Mouse (Mus musculus) cerebellum, adult 2 months (tissue): ENCODE data around the gene Trappc2l. TPM values are rescaled to one million over a fixed set of nuclear protein-coding genes. Genes with fewer than 3 reads are reported as not detected.
"Not testable (repeated sequence)": the region's sequence is repeated elsewhere in the genome, so short reads cannot be mapped to it uniquely, and the experiment has no call there.

ENCODE experiments used
- DNase-seq, 2 experiments: peaks; one replicate each; pipeline ENCODE4 v3.0.0; 2021
- H3K27ac ChIP-seq: fragments of 200-500 bp; 2 replicates; pipeline ENCODE4 v1.5.1; 2012; ENCODE audit warnings: low read length, control low read depth, inconsistent platforms; ENCODE audit not compliant: insufficient read depth
- H3K27me3 ChIP-seq: fragments of 200-500 bp; 2 replicates; pipeline ENCODE4 v1.6.1; 2012; ENCODE audit warnings: inconsistent platforms, mild to moderate bottlenecking, low read length, moderate library complexity; ENCODE audit not compliant: control insufficient read depth, insufficient read depth
- H3K4me1 ChIP-seq: fragments of 200-500 bp; 2 replicates; pipeline ENCODE4 v1.6.1; 2011; ENCODE audit warnings: low read length; ENCODE audit not compliant: control insufficient read depth, insufficient read depth
- H3K4me3 ChIP-seq: fragments of 200-500 bp; replicated peaks from 2 replicates; pipeline ENCODE3; 2011; ENCODE audit warnings: mild to moderate bottlenecking, low read depth, low read length, control low read depth; ENCODE audit not compliant: insufficient read depth
- CTCF ChIP-seq: fragments of 200-500 bp; IDR thresholded peaks from 2 replicates; pipeline ENCODE4 v1.5.1; 2011; ENCODE audit warnings: low read depth, mild to moderate bottlenecking, control low read depth, low read length, moderate library complexity, borderline replicate concordance; ENCODE audit not compliant: insufficient read depth
- POLR2A ChIP-seq: fragments of 200-500 bp; IDR thresholded peaks from 2 replicates; pipeline ENCODE4 v1.6.1; 2011; ENCODE audit warnings: low read length, control low read depth, borderline replicate concordance; ENCODE audit not compliant: insufficient read depth
- WGBS: fragments of 180-500 bp; shearing (Covaris S2); methylation state at CpG from one replicate; pipeline ENCODE4 v1.1.7; 2018; 5-methylcytosine and 5-hydroxymethylcytosine counted together
- polyA plus RNA-seq: library from polyadenylated mRNA; depleted of rRNA; stranded (reverse); fragments of >200 nt; gene quantifications from 2 replicates; pipeline ENCODE4 v1.2.3, GENCODE M21; 2012

Gene Trappc2l
- polyA plus RNA-seq, 1 experiment: 206 TPM

GRCm38 (mm10) chr8:122623844-122624642, 12.6 kb downstream of the Trappc2l start:
- no peak overlapping the region for H3K27ac ChIP-seq
- WGBS: 66% methylated on average over 17 of the region's 17 CpGs

GRCm38 (mm10) chr8:122624653-122625052, 13.2 kb downstream of the Trappc2l start:
- Histone ChIP-seq H3K4me1 (peaks cover 19% of the 10 kb centered on the region), H3K27me3 (no peaks in the 10 kb centered on the region), H3K27ac (no peak overlapping the region), H3K4me3 (no peak overlapping the region)
- peak in 1 of 2 experiments; percentile 27 for DNase-seq
- TF ChIP-seq CTCF: no peak
- TF ChIP-seq POLR2A: no peak
- WGBS: 78% methylated on average over 5 of the region's 5 CpGs

More at GRCm38 (mm10) chr8:122623844-122624642, 12.6 kb downstream of the Trappc2l start:
- Histone ChIP-seq H3K4me3 (no peak overlapping the region), H3K27me3 (no peaks in the 10 kb centered on the region), H3K4me1 (peaks cover 19% of the 10 kb centered on the region)
- peak in 1 of 2 experiments; percentile 34 for DNase-seq
- TF ChIP-seq POLR2A (no peak), CTCF (no peak)

- 58% methylated on average over 9 of the region's 9 CpGs for WGBS
These were observed 14.4 kb downstream of the Trappc2l start for GRCm38 (mm10) chr8:122625811-122626210.

GRCm38 (mm10) chr8:122626896-122627295, 15.5 kb downstream of the Trappc2l start:
- Histone ChIP-seq H3K4me1 (peaks cover 23% of the 10 kb centered on the region), H3K4me3 (no peak overlapping the region), H3K27me3 (no peaks in the 10 kb centered on the region), H3K27ac (no peak overlapping the region)
- peak in 1 of 2 experiments; percentile 49 for DNase-seq
- WGBS: 29% methylated on average over 2 of the region's 2 CpGs
- TF ChIP-seq CTCF (no peak), POLR2A (no peak)

More at GRCm38 (mm10) chr8:122625811-122626210, 14.4 kb downstream of the Trappc2l start:
- Histone ChIP-seq H3K4me3 (no peak overlapping the region), H3K27me3 (no peaks in the 10 kb centered on the region), H3K4me1 (peaks cover 21% of the 10 kb centered on the region), H3K27ac (no peak overlapping the region)
- DNase-seq: no peak
- TF ChIP-seq CTCF (no peak), POLR2A (no peak)

GRCm38 (mm10) chr8:122629388-122629787, 17.9 kb downstream of the Trappc2l start:
- 59% methylated on average over 10 of the region's 10 CpGs for WGBS
- no peak for DNase-seq
- H3K27me3 ChIP-seq: no peaks in the 10 kb centered on the region
- TF ChIP-seq CTCF: no peak
- TF ChIP-seq POLR2A: no peak
- H3K4me3 ChIP-seq: no peak overlapping the region
- peaks cover 26% of the 10 kb centered on the region for H3K4me1 ChIP-seq
- no peak overlapping the region for H3K27ac ChIP-seq

- 38% methylated on average over 22 of the region's 22 CpGs for WGBS
- no peak overlapping the region for H3K4me3 ChIP-seq
- no peaks in the 10 kb centered on the region for H3K27me3 ChIP-seq
- H3K4me1 ChIP-seq: peaks cover 25% of the 10 kb centered on the region
- TF ChIP-seq CTCF (no peak), POLR2A (no peak)
- H3K27ac ChIP-seq: no peak overlapping the region
- DNase-seq: no peak
These were observed 19.3 kb downstream of the Trappc2l start for GRCm38 (mm10) chr8:122630696-122631095.

- not testable (repeated sequence) for DNase-seq, H3K27ac ChIP-seq, H3K4me3 ChIP-seq, H3K27me3 ChIP-seq
- 64% methylated on average over 3 of the region's 3 CpGs for WGBS
- H3K4me1 ChIP-seq: peaks cover 25% of the 10 kb centered on the region
These were observed 20.7 kb downstream of the Trappc2l start for GRCm38 (mm10) chr8:122632134-122632533.

GRCm38 (mm10) chr8:122633205-122633604, 21.8 kb downstream of the Trappc2l start:
- 20% methylated on average over 14 of the region's 14 CpGs for WGBS
- peaks cover 23% of the 10 kb centered on the region for H3K4me1 ChIP-seq
- peak; percentile 65 to 76 for DNase-seq
- no peaks in the 10 kb centered on the region for H3K27me3 ChIP-seq
- TF ChIP-seq POLR2A (no peak), CTCF (no peak; the same call in 1 of the 2 replicates)
- H3K27ac ChIP-seq: no peak overlapping the region
- H3K4me3 ChIP-seq: no peak overlapping the region
